Mouse (Mus musculus) mouse trophoblast stem cell (cell line): ENCODE results near the gene Ddx6.

ENCODE experiments used
- in situ Hi-C, 2 experiments: fragments of 300-500 bp; cut with MseI, MboI; formaldehyde crosslinking; loops; 2 replicates in 1 of 2; 3 replicates in 1 of 2; pipeline ENCODE4 v1.15.1; 2025

The Ddx6 gene

GRCm38 (mm10) chr9:44686638-44687037 is 81.9 kb downstream of the Ddx6 start:
- in situ Hi-C loops = no loop called here

DNA sequence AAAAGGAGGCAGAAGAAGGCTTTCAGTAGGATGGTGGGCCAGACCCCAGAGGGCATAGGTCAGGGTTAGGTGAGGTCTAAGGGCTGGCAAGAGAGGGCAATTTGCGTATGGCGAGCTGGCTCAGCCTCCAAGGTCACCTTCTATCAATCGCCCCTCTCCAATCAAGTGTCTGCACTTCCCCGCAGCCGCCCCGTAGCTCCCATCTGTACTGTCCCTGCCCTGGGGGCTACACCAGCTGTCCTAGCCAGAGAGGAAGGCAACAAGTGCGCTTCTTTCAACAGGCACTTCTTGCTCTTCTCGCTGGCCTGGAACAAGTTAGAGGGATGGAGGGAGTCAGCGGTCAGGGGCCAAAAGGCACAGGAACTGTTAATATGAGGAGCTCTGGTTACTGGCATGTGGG is 83.3 kb downstream of the Ddx6 start:
- in situ Hi-C loops = no loop called here
